Mouse (Mus musculus): ENCODE data around the gene Tgfbr3l. TPM values are rescaled to one million over a fixed set of nuclear protein-coding genes. Genes with fewer than 3 reads are reported as not detected.
A peak's percentile ranks its signal among the peaks of the same experiment; 100 is the strongest.

Tgfbr3l gene
- polyA plus RNA-seq, 1 experiment from 2014 or later: 2.3 TPM

DNA sequence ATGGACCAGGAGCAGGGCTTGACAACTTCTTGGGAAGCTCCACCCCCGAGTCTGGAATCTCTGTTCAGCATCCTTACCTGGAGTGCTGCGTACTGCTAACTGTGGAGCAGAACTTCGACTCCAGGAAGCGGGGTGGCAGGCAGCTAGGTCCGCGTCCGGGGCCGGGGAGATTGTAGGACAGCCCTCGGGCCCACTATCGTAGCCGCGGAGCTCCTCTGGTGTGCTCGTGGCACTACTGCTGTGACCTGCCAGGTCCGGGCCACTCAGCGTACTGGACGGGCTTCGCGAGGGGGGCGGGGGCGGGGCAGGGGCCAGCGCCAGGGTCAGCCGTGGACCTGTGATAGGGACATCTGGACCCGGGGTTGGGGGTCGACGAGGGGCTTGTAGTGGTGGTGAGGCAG lies 35.2 kb upstream of the Tgfbr3l start:
- Histone ChIP-seq H3K4me3 (ENCODE audit: low read depth, low read length) (peak overlapping the region; percentile 45), H3K9ac (replicated peaks) (peak overlapping the region; percentile 57; the same call in 1 of the 2 replicates), H3K9me3 (ENCODE audit: low read length) (no peaks in the 10 kb centered on the region), H3K36me3 (replicated peaks; ENCODE audit: insufficient read depth, low read length) (no peaks in the 10 kb centered on the region), H3K4me2 (ENCODE audit: low read depth, low read length) (peak overlapping the region; percentile 71), H3K4me1 (ENCODE audit: insufficient read depth) (peaks cover 28% of the 10 kb centered on the region), H3K27ac (ENCODE audit: low read depth) (no peak overlapping the region), H3K27me3 (ENCODE audit: insufficient read depth, low read length) (peaks cover 41% of the 10 kb centered on the region)
- under 1% methylated on average over 25 of the region's 25 CpGs for WGBS (ENCODE audit: insufficient replicate concordance)
- TF ChIP-seq EP300 (IDR thresholded peaks at IDR 0.05; ENCODE audit: low read depth): no peak
- DNase-seq (peak; percentile 40), ATAC-seq (peak; percentile 28)

DNA sequence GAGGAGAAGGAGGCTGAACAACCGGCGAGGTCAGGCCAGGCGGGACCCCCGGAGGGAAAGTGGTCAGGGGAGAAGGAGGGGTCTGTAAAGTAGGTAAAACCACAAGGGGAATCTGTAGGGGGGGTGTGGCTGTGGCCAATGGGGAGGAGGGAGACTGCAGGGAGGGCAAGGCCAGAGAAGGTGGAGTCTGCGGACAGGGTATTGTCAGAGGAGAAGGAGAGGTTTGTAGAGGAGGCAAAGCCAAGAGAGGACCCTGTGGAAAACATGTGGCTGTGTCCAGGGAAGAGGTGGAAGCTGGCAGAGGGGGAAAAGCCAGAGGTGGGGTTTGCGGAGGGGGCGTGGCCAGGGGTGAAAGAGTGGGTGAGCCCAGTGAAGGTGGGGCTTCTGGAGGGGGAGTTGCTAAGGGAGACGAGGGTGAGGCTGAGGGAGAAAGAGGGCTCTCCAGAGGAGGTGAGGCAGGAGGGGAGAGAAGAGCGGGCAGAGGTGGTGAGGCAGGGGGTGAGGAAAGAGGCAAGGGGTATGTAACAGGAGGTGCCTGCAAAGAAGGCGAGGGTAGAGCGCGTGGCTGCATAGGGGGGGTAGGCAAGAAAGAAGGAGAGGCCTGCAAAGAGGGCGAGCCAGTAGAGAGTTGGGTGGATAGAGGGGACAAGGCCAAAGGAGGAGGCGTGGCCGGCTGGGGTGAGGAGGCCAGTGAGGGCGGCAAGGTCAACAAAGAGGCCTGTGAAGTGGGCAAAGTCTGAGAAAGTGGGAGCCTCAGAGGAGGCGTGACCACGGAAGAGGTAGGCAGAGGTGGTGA lies 34.6 kb upstream of the Tgfbr3l start:
- no peaks in the 10 kb centered on the region for H3K9me3 ChIP-seq (ENCODE audit: low read length)
- WGBS (ENCODE audit: insufficient replicate concordance): 3% methylated on average over 18 of the region's 18 CpGs
- TF ChIP-seq EP300 (IDR thresholded peaks at IDR 0.05; ENCODE audit: low read depth): no peak
- no peak for TF ChIP-seq CTCF (IDR thresholded peaks at IDR 0.05; ENCODE audit: low read depth)
- peak overlapping the region; percentile 45 for H3K4me3 ChIP-seq (ENCODE audit: low read depth, low read length)
- peak; percentile 59 for DNase-seq
- peaks cover 28% of the 10 kb centered on the region for H3K4me1 ChIP-seq (ENCODE audit: insufficient read depth)
- peak overlapping the region; percentile 57; the same call in 1 of the 2 replicates for H3K9ac ChIP-seq (replicated peaks)
- H3K27ac ChIP-seq (ENCODE audit: low read depth): no peak overlapping the region
- peak overlapping the region; percentile 71 for H3K4me2 ChIP-seq (ENCODE audit: low read depth, low read length)
- no peaks in the 10 kb centered on the region for H3K36me3 ChIP-seq (replicated peaks; ENCODE audit: insufficient read depth, low read length)
- ATAC-seq: peak; percentile 60
- H3K27me3 ChIP-seq (ENCODE audit: insufficient read depth, low read length): peaks cover 46% of the 10 kb centered on the region

DNA sequence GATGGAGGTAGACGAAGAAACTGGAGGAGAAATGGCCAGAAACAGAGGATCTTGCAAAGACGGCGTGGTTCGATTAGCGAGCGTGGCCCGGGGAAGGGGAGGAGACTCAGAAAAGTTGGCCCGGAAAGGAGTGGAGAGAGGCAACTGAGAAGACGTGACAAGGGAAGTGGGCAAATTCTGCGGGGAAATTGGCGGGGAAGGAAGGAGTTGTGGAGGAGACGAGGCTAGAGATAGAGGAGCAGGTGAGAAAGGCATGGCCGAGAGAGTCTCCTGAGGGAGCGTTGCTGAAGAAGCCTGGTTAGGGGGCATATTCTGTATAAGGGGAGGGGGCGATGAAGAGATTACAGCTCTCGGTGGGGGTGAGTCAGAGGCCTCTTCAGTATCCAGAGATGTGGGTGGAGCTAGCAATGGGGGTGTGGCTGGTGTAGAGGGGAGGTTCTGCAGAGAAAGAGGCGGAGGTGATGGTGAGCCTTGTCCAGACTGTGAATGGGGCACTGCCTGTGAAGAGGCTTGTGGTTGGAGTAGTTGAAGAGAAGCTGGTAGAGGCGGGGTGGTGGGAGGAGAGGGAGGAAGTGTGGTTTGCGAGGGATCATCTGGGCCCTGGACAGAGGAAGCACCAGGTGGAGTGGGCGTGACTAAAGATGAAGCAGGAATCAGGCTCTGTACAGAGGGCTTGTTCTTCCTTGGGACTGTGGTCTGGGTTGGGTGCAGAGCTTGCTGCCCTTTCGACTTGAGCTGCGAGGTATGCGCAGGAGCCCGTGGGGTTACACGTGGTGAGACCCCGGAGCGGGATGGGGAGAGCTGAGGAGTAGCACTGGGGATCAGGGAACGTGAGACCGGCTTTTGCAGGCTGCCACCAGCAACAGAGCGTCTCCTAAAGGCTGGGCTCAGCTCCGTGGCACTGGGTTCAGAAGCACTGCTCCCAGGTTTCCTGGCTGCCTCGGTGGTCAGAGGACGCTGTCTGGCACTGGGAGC lies 33.7 kb upstream of the Tgfbr3l start:
- peak; percentile 77 for ATAC-seq
- H3K4me1 ChIP-seq (ENCODE audit: insufficient read depth): peaks cover 28% of the 10 kb centered on the region
- H3K36me3 ChIP-seq (replicated peaks; ENCODE audit: insufficient read depth, low read length): no peaks in the 10 kb centered on the region
- no peaks in the 10 kb centered on the region for H3K9me3 ChIP-seq (ENCODE audit: low read length)
- 6% methylated on average over 33 of the region's 33 CpGs for WGBS (ENCODE audit: insufficient replicate concordance)
- peak overlapping the region; percentile 71 for H3K4me2 ChIP-seq (ENCODE audit: low read depth, low read length)
- peaks cover 46% of the 10 kb centered on the region for H3K27me3 ChIP-seq (ENCODE audit: insufficient read depth, low read length)
- no peak overlapping the region for H3K9ac ChIP-seq (replicated peaks)
- TF ChIP-seq CTCF (IDR thresholded peaks at IDR 0.05; ENCODE audit: low read depth) (no peak), EP300 (IDR thresholded peaks at IDR 0.05; ENCODE audit: low read depth) (no peak)
- H3K4me3 ChIP-seq (ENCODE audit: low read depth, low read length): peak overlapping the region; percentile 45
- H3K27ac ChIP-seq (ENCODE audit: low read depth): no peak overlapping the region
- DNase-seq: peak; percentile 72

DNA sequence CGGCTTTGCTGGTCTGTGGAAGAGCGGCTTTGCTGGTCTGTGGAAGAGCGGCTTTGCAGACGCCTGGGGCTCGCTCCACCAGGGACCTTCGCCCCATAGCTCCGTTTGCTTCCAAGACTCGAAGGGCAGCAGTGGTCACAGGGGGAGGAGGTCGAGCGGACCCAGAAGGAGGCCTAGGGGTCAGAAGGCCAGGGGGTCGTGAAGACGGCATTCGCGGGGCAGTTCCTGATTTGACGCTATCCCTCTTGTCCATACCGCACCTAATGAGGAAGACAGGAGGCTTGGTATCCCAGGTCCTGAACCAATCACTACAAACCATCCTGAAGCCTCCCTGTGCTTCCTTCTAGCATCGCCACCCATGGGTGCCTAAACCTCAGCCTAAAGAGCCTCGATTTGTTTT lies 31.7 kb upstream of the Tgfbr3l start:
- TF ChIP-seq EP300 (IDR thresholded peaks at IDR 0.05; ENCODE audit: low read depth) (no peak), CTCF (IDR thresholded peaks at IDR 0.05; ENCODE audit: low read depth) (no peak)
- 21% methylated on average over 18 of the region's 18 CpGs for WGBS (ENCODE audit: insufficient replicate concordance)
- DNase-seq (no peak), ATAC-seq (no peak)
- H3K9ac ChIP-seq (replicated peaks): no peak overlapping the region
- H3K27me3 ChIP-seq (ENCODE audit: insufficient read depth, low read length): peaks cover 46% of the 10 kb centered on the region
- H3K4me2 ChIP-seq (ENCODE audit: low read depth, low read length): no peak overlapping the region
- no peaks in the 10 kb centered on the region for H3K9me3 ChIP-seq (ENCODE audit: low read length)
- H3K4me3 ChIP-seq (ENCODE audit: low read depth, low read length): peak overlapping the region; percentile 40; the same call in 1 of the 2 replicates
- peaks cover 28% of the 10 kb centered on the region for H3K4me1 ChIP-seq (ENCODE audit: insufficient read depth)
- H3K36me3 ChIP-seq (replicated peaks; ENCODE audit: insufficient read depth, low read length): no peaks in the 10 kb centered on the region
- no peak overlapping the region for H3K27ac ChIP-seq (ENCODE audit: low read depth)

GRCm38 (mm10) chr8:4216791-4217621 lies 31.0 kb upstream of the Tgfbr3l start, which contains the start of gene Prr36:
Gene Prr36, minus strand, starts transcription at chr8:4217459.
- no peak for ATAC-seq
- DNase-seq: no peak
- WGBS (ENCODE audit: insufficient replicate concordance): 3% methylated on average over 41 of the region's 44 CpGs

More at GRCm38 (mm10) chr8:4216791-4217621, 31.0 kb upstream of the Tgfbr3l start, which contains the start of gene Prr36:
- TF ChIP-seq EP300 (IDR thresholded peaks at IDR 0.05; ENCODE audit: low read depth) (no peak), CTCF (IDR thresholded peaks at IDR 0.05; ENCODE audit: low read depth) (no peak)
- no peak within 1 kb of the TSS for H3K27ac ChIP-seq (ENCODE audit: low read depth)
- H3K9ac ChIP-seq (replicated peaks): no peak within 1 kb of the TSS
- no peaks in the 10 kb centered on the region for H3K9me3 ChIP-seq (ENCODE audit: low read length)
- peaks cover 28% of the 10 kb centered on the region for H3K4me1 ChIP-seq (ENCODE audit: insufficient read depth)
- peak within 1 kb of the TSS; percentile 40 for H3K4me3 ChIP-seq (ENCODE audit: low read depth, low read length)
- peak within 1 kb of the TSS; percentile 66 for H3K4me2 ChIP-seq (ENCODE audit: low read depth, low read length)
- peaks cover 46% of the 10 kb centered on the region for H3K27me3 ChIP-seq (ENCODE audit: insufficient read depth, low read length)
- H3K36me3 ChIP-seq (replicated peaks; ENCODE audit: insufficient read depth, low read length): no peaks in the 10 kb centered on the region

All from liver, postnatal 0 days (tissue).